Mouse (Mus musculus): Measurements from ENCODE around the gene Erich4. TPM values are rescaled to one million over a fixed set of nuclear protein-coding genes. Genes with fewer than 3 reads are reported as not detected.

Erich4 gene
- polyA plus RNA-seq, 1 experiment from 2014 or later = not detected

GRCm38 (mm10) chr7:25628323-25628620 is 12.6 kb upstream of the Erich4 start:
- Histone ChIP-seq H3K36me3 (ENCODE audit: control insufficient read depth, insufficient read depth, low read length) (peaks cover 59% of the 10 kb centered on the region), H3K4me2 (ENCODE audit: low read length) (peak overlapping the region; percentile 67), H3K4me3 (ENCODE audit: control insufficient read depth in 1 of 2, insufficient read depth in 1 of 2, low read depth in 1 of 2, low read length in 2 of 2) (peak overlapping the region; percentile 43 to 45; a peak in 2 of 4 replicates), H3K27ac (replicated peaks in 1 of 2; ENCODE audit: control insufficient read depth in 1 of 2, insufficient read depth in 1 of 2, low read depth in 2 of 2, low read length in 2 of 2) (no peak overlapping the region), H3K27me3 (ENCODE audit: control insufficient read depth, insufficient read depth, low read length) (no peaks in the 10 kb centered on the region), H3K4me1 (ENCODE audit: control insufficient read depth in 2 of 2, insufficient read depth in 2 of 2, low read length in 2 of 2) (peaks cover 11 to 37% of the 10 kb centered on the region in 2 experiments; a peak in 3 of 4 replicates), H3K9ac (ENCODE audit: low read length) (peak overlapping the region; percentile 68), H3K9me3 (ENCODE audit: control insufficient read depth, low read length) (no peaks in the 10 kb centered on the region)
- 31% methylated on average over 8 of the region's 8 CpGs for WGBS
- no peak for ATAC-seq (ENCODE audit: insufficient number of reproducible peaks, insufficient read depth, low FRiP score, low read depth)

- Histone ChIP-seq H3K4me2 (ENCODE audit: low read length) (peak overlapping the region; percentile 67), H3K4me1 (ENCODE audit: control insufficient read depth in 2 of 2, insufficient read depth in 2 of 2, low read length in 2 of 2) (peaks cover 11 to 37% of the 10 kb centered on the region in 2 experiments; a peak in 3 of 4 replicates), H3K27me3 (ENCODE audit: control insufficient read depth, insufficient read depth, low read length) (no peaks in the 10 kb centered on the region), H3K27ac (replicated peaks in 1 of 2; ENCODE audit: control insufficient read depth in 1 of 2, insufficient read depth in 1 of 2, low read depth in 2 of 2, low read length in 2 of 2) (peak overlapping the region; percentile 48 to 79; a peak in 3 of 4 replicates), H3K9me3 (ENCODE audit: control insufficient read depth, low read length) (no peaks in the 10 kb centered on the region), H3K36me3 (ENCODE audit: control insufficient read depth, insufficient read depth, low read length) (peaks cover 60% of the 10 kb centered on the region), H3K9ac (ENCODE audit: low read length) (peak overlapping the region; percentile 68), H3K4me3 (ENCODE audit: control insufficient read depth in 1 of 2, insufficient read depth in 1 of 2, low read depth in 1 of 2, low read length in 2 of 2) (peak overlapping the region; percentile 43 to 45)
- WGBS = 14% methylated on average over 35 of the region's 38 CpGs
- 0 out of 2 replicates have a peak, but pooled peaks have one; percentile 55 for ATAC-seq (ENCODE audit: insufficient number of reproducible peaks, insufficient read depth, low FRiP score, low read depth)
Measured at GRCm38 (mm10) chr7:25627431-25628322, 12.0 kb upstream of the Erich4 start.

GRCm38 (mm10) chr7:25626509-25627430 is 11.1 kb upstream of the Erich4 start, which contains the start of gene B3gnt8:
Gene B3gnt8 (plus strand): TSS chr7:25626654.
- Histone ChIP-seq H3K9ac (ENCODE audit: low read length) (peak within 1 kb of the TSS; percentile 68), H3K9me3 (ENCODE audit: control insufficient read depth, low read length) (no peaks in the 10 kb centered on the region), H3K4me2 (ENCODE audit: low read length) (peak within 1 kb of the TSS; percentile 67), H3K27me3 (ENCODE audit: control insufficient read depth, insufficient read depth, low read length) (no peaks in the 10 kb centered on the region), H3K27ac (replicated peaks in 1 of 2; ENCODE audit: control insufficient read depth in 1 of 2, insufficient read depth in 1 of 2, low read depth in 2 of 2, low read length in 2 of 2) (peak within 1 kb of the TSS; percentile 48 to 79; a peak in 3 of 4 replicates), H3K4me3 (ENCODE audit: control insufficient read depth in 1 of 2, insufficient read depth in 1 of 2, low read depth in 1 of 2, low read length in 2 of 2) (peak within 1 kb of the TSS; percentile 43 to 45), H3K4me1 (ENCODE audit: control insufficient read depth in 2 of 2, insufficient read depth in 2 of 2, low read length in 2 of 2) (peaks cover 11 to 37% of the 10 kb centered on the region in 2 experiments; a peak in 3 of 4 replicates), H3K36me3 (ENCODE audit: control insufficient read depth, insufficient read depth, low read length) (peaks cover 62% of the 10 kb centered on the region)
- ATAC-seq (ENCODE audit: insufficient number of reproducible peaks, insufficient read depth, low FRiP score, low read depth) = peak; percentile 35
- WGBS = 11% methylated on average over 29 of the region's 29 CpGs

- 77% methylated on average over 10 of the region's 10 CpGs for WGBS
- Histone ChIP-seq H3K9ac (ENCODE audit: low read length) (no peak overlapping the region), H3K27me3 (ENCODE audit: control insufficient read depth, insufficient read depth, low read length) (no peaks in the 10 kb centered on the region), H3K27ac (replicated peaks in 1 of 2; ENCODE audit: control insufficient read depth in 1 of 2, insufficient read depth in 1 of 2, low read depth in 2 of 2, low read length in 2 of 2) (peak overlapping the region in 1 of 2 experiments; percentile 79; a peak in 3 of 4 replicates), H3K4me2 (ENCODE audit: low read length) (no peak overlapping the region), H3K36me3 (ENCODE audit: control insufficient read depth, insufficient read depth, low read length) (peaks cover 63% of the 10 kb centered on the region), H3K4me3 (ENCODE audit: control insufficient read depth in 1 of 2, insufficient read depth in 1 of 2, low read depth in 1 of 2, low read length in 2 of 2) (no peak overlapping the region), H3K4me1 (ENCODE audit: control insufficient read depth in 2 of 2, insufficient read depth in 2 of 2, low read length in 2 of 2) (peaks cover 11 to 37% of the 10 kb centered on the region in 2 experiments; a peak in 3 of 4 replicates), H3K9me3 (ENCODE audit: control insufficient read depth, low read length) (no peaks in the 10 kb centered on the region)
- no peak for ATAC-seq (ENCODE audit: insufficient number of reproducible peaks, insufficient read depth, low FRiP score, low read depth)
Measured at GRCm38 (mm10) chr7:25625594-25626250, 10.0 kb upstream of the Erich4 start.

- Histone ChIP-seq H3K36me3 (ENCODE audit: control insufficient read depth, insufficient read depth, low read length) (peaks cover 56% of the 10 kb centered on the region), H3K9ac (ENCODE audit: low read length) (no peak overlapping the region), H3K9me3 (ENCODE audit: control insufficient read depth, low read length) (no peaks in the 10 kb centered on the region), H3K4me1 (ENCODE audit: control insufficient read depth in 2 of 2, insufficient read depth in 2 of 2, low read length in 2 of 2) (peaks cover 14 to 40% of the 10 kb centered on the region in 2 experiments), H3K4me3 (ENCODE audit: control insufficient read depth in 1 of 2, insufficient read depth in 1 of 2, low read depth in 1 of 2, low read length in 2 of 2) (no peak overlapping the region), H3K4me2 (ENCODE audit: low read length) (no peak overlapping the region), H3K27ac (replicated peaks in 1 of 2; ENCODE audit: control insufficient read depth in 1 of 2, insufficient read depth in 1 of 2, low read depth in 2 of 2, low read length in 2 of 2) (peak overlapping the region in 1 of 2 experiments; percentile 65; a peak in 2 of 4 replicates), H3K27me3 (ENCODE audit: control insufficient read depth, insufficient read depth, low read length) (no peaks in the 10 kb centered on the region)
- WGBS = 31% methylated on average over 5 of the region's 5 CpGs
- no peak for ATAC-seq (ENCODE audit: insufficient number of reproducible peaks, insufficient read depth, low FRiP score, low read depth)
Measured at GRCm38 (mm10) chr7:25624851-25625250, 9.2 kb upstream of the Erich4 start.

GRCm38 (mm10) chr7:25623857-25624370 is 8.2 kb upstream of the Erich4 start:
- Histone ChIP-seq H3K9me3 (ENCODE audit: control insufficient read depth, low read length) (no peaks in the 10 kb centered on the region), H3K4me3 (ENCODE audit: control insufficient read depth in 1 of 2, insufficient read depth in 1 of 2, low read depth in 1 of 2, low read length in 2 of 2) (no peak overlapping the region), H3K4me2 (ENCODE audit: low read length) (no peak overlapping the region), H3K4me1 (ENCODE audit: control insufficient read depth in 2 of 2, insufficient read depth in 2 of 2, low read length in 2 of 2) (peaks cover 14 to 43% of the 10 kb centered on the region in 2 experiments), H3K9ac (ENCODE audit: low read length) (no peak overlapping the region), H3K36me3 (ENCODE audit: control insufficient read depth, insufficient read depth, low read length) (peaks cover 49% of the 10 kb centered on the region), H3K27ac (replicated peaks in 1 of 2; ENCODE audit: control insufficient read depth in 1 of 2, insufficient read depth in 1 of 2, low read depth in 2 of 2, low read length in 2 of 2) (no peak overlapping the region; a peak in 1 of 4 replicates), H3K27me3 (ENCODE audit: control insufficient read depth, insufficient read depth, low read length) (no peaks in the 10 kb centered on the region)
- WGBS = 88% methylated on average over 11 of the region's 11 CpGs
- ATAC-seq (ENCODE audit: insufficient number of reproducible peaks, insufficient read depth, low FRiP score, low read depth) = no peak
